Mouse (Mus musculus): ENCODE measurements around the gene Mesp2. TPM values are rescaled to one million over a fixed set of nuclear protein-coding genes. Genes with fewer than 3 reads are reported as not detected.

Gene Mesp2
- total and polyA plus RNA-seq, 3 experiments = 0.06 to 0.13 TPM; not detected in 1

- no peak overlapping the region for H3K27ac ChIP-seq
- no peak for DNase-seq
- H3K27me3 ChIP-seq (ENCODE audit: control insufficient read depth, insufficient read depth, low read length) = no peaks in the 10 kb centered on the region
- no peaks in the 10 kb centered on the region for H3K79me2 ChIP-seq (replicated peaks; ENCODE audit: control insufficient read depth, insufficient read depth, low read length)
- intact Hi-C loops (cut with DNase I) = no loop called here
- no peaks in the 10 kb centered on the region for H3K4me1 ChIP-seq (ENCODE audit: control insufficient read depth, insufficient read depth, low read length)
- TF ChIP-seq POLR2A (IDR thresholded peaks at IDR 0.05; ENCODE audit: insufficient read depth, low read depth, low read length) (no peak), CTCF (IDR thresholded peaks at IDR 0.05) (no peak), EP300 (IDR thresholded peaks at IDR 0.05; ENCODE audit: insufficient read depth, low read depth, low read length) (no peak)
- 80% methylated on average over 11 of the region's 11 CpGs for WGBS
- no peaks in the 10 kb centered on the region for H3K36me3 ChIP-seq (ENCODE audit: control insufficient read depth, insufficient read depth, low read length)
- H3K9ac ChIP-seq (ENCODE audit: low read depth, low read length) = no peak overlapping the region
- H3K4me3 ChIP-seq = no peak overlapping the region
These were observed 9.1 kb upstream of the Mesp2 start for GRCm38 (mm10) chr7:79801391-79801790.

- Histone ChIP-seq H3K9ac (ENCODE audit: low read depth, low read length) (no peak overlapping the region), H3K4me3 (no peak overlapping the region), H3K36me3 (ENCODE audit: control insufficient read depth, insufficient read depth, low read length) (no peaks in the 10 kb centered on the region), H3K4me1 (ENCODE audit: control insufficient read depth, insufficient read depth, low read length) (no peaks in the 10 kb centered on the region), H3K27me3 (ENCODE audit: control insufficient read depth, insufficient read depth, low read length) (no peaks in the 10 kb centered on the region), H3K79me2 (replicated peaks; ENCODE audit: control insufficient read depth, insufficient read depth, low read length) (no peaks in the 10 kb centered on the region), H3K27ac (no peak overlapping the region)
- intact Hi-C loops (cut with DNase I) = no loop called here
- DNase-seq = no peak
- TF ChIP-seq EP300 (IDR thresholded peaks at IDR 0.05; ENCODE audit: insufficient read depth, low read depth, low read length) = no peak
- no peak for TF ChIP-seq CTCF (IDR thresholded peaks at IDR 0.05)
- no peak for TF ChIP-seq POLR2A (IDR thresholded peaks at IDR 0.05; ENCODE audit: insufficient read depth, low read depth, low read length)
- WGBS = 80% methylated on average over 5 of the region's 5 CpGs
These were observed 8.5 kb upstream of the Mesp2 start for GRCm38 (mm10) chr7:79802037-79802436.

GRCm38 (mm10) chr7:79803887-79804286 lies 6.6 kb upstream of the Mesp2 start:
- 27% methylated on average over 2 of the region's 2 CpGs for WGBS

GRCm38 (mm10) chr7:79808561-79808960 lies 2.0 kb upstream of the Mesp2 start:
- WGBS = 86% methylated on average over 7 of the region's 7 CpGs
- Histone ChIP-seq H3K36me3 (ENCODE audit: control insufficient read depth, insufficient read depth, low read length) (no peaks in the 10 kb centered on the region), H3K79me2 (replicated peaks; ENCODE audit: control insufficient read depth, insufficient read depth, low read length) (no peaks in the 10 kb centered on the region), H3K4me1 (ENCODE audit: control insufficient read depth, insufficient read depth, low read length) (no peaks in the 10 kb centered on the region), H3K9ac (ENCODE audit: low read depth, low read length) (no peak overlapping the region), H3K27ac (no peak overlapping the region), H3K4me3 (no peak overlapping the region), H3K27me3 (ENCODE audit: control insufficient read depth, insufficient read depth, low read length) (peaks cover 1% of the 10 kb centered on the region; the same call in 1 of the 2 replicates)
- intact Hi-C loops (cut with DNase I) = no loop called here
- TF ChIP-seq EP300 (IDR thresholded peaks at IDR 0.05; ENCODE audit: insufficient read depth, low read depth, low read length) = no peak
- TF ChIP-seq POLR2A (IDR thresholded peaks at IDR 0.05; ENCODE audit: insufficient read depth, low read depth, low read length) = no peak
- TF ChIP-seq CTCF (IDR thresholded peaks at IDR 0.05) = no peak
- no peak for DNase-seq

More at GRCm38 (mm10) chr7:79803887-79804286, 6.6 kb upstream of the Mesp2 start:
- peak in 1 of 2 experiments; percentile 41 for DNase-seq
- Histone ChIP-seq H3K4me1 (ENCODE audit: control insufficient read depth, insufficient read depth, low read length) (no peaks in the 10 kb centered on the region), H3K79me2 (replicated peaks; ENCODE audit: control insufficient read depth, insufficient read depth, low read length) (no peaks in the 10 kb centered on the region), H3K9ac (ENCODE audit: low read depth, low read length) (no peak overlapping the region), H3K36me3 (ENCODE audit: control insufficient read depth, insufficient read depth, low read length) (no peaks in the 10 kb centered on the region), H3K27me3 (ENCODE audit: control insufficient read depth, insufficient read depth, low read length) (no peaks in the 10 kb centered on the region), H3K4me3 (no peak overlapping the region), H3K27ac (no peak overlapping the region)
- intact Hi-C loops (cut with DNase I) = no loop called here
- TF ChIP-seq CTCF (IDR thresholded peaks at IDR 0.05) (no peak), POLR2A (IDR thresholded peaks at IDR 0.05; ENCODE audit: insufficient read depth, low read depth, low read length) (no peak), EP300 (IDR thresholded peaks at IDR 0.05; ENCODE audit: insufficient read depth, low read depth, low read length) (no peak)

DNA sequence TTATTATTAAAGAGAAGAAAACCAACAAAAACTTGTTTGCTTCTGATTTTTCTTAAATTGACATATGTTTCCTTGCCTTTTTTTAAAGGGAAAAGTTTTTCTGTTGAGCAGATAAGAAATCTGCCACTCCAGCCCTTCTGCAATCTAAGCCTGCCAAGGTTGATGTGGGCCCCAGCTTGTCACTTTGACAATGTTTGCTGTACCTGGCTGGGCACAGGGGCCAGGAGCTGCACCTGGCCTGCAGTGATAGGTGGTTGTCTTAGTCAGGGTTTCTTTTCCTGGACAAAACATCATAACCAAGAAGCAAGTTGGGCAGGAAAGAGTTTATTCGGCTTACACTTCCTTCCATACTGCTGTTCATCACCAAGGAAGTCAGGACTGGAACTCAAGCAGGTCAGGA lies 2.9 kb downstream of the Mesp2 start:
- Histone ChIP-seq H3K36me3 (ENCODE audit: control insufficient read depth, insufficient read depth, low read length) (no peaks in the 10 kb centered on the region), H3K79me2 (replicated peaks; ENCODE audit: control insufficient read depth, insufficient read depth, low read length) (no peaks in the 10 kb centered on the region), H3K27me3 (ENCODE audit: control insufficient read depth, insufficient read depth, low read length) (peaks cover 1% of the 10 kb centered on the region; the same call in 1 of the 2 replicates), H3K27ac (no peak overlapping the region), H3K4me1 (ENCODE audit: control insufficient read depth, insufficient read depth, low read length) (no peaks in the 10 kb centered on the region), H3K4me3 (no peak overlapping the region), H3K9ac (ENCODE audit: low read depth, low read length) (no peak overlapping the region)
- intact Hi-C loops (cut with DNase I) = no loop called here
- no peak for TF ChIP-seq EP300 (IDR thresholded peaks at IDR 0.05; ENCODE audit: insufficient read depth, low read depth, low read length)
- TF ChIP-seq CTCF (IDR thresholded peaks at IDR 0.05) = no peak
- TF ChIP-seq POLR2A (IDR thresholded peaks at IDR 0.05; ENCODE audit: insufficient read depth, low read depth, low read length) = no peak
- no peak for DNase-seq
- WGBS = 44% methylated on average over 1 of the region's 1 CpGs

DNA sequence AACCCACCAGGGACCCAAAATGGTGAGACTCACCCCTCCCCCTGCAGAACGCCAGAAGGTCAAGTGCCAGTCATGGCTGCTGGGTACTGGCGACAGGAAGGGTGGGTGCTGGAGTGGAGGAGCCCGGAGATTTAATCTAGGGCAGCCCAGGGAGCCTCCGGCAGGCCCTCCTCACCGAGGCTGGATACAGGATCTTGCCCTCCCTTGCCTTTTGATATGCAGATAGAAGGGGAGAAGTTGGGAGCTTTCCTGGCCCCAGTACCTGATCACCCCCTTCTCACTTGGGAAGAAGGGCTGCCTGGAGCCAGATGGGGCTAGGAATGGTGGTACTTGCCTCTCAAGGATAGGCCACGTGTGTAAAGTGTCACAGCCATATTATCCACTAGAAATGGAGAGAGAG lies 7.8 kb downstream of the Mesp2 start:
- Histone ChIP-seq H3K27me3 (ENCODE audit: control insufficient read depth, insufficient read depth, low read length) (no peaks in the 10 kb centered on the region), H3K9ac (ENCODE audit: low read depth, low read length) (no peak overlapping the region), H3K4me1 (ENCODE audit: control insufficient read depth, insufficient read depth, low read length) (no peaks in the 10 kb centered on the region), H3K4me3 (no peak overlapping the region), H3K36me3 (ENCODE audit: control insufficient read depth, insufficient read depth, low read length) (no peaks in the 10 kb centered on the region), H3K27ac (no peak overlapping the region), H3K79me2 (replicated peaks; ENCODE audit: control insufficient read depth, insufficient read depth, low read length) (no peaks in the 10 kb centered on the region)
- no peak for TF ChIP-seq POLR2A (IDR thresholded peaks at IDR 0.05; ENCODE audit: insufficient read depth, low read depth, low read length)
- 26% methylated on average over 6 of the region's 6 CpGs for WGBS
- DNase-seq = no peak
- intact Hi-C loops (cut with DNase I) = no loop called here
